Mouse (Mus musculus): Measurements from ENCODE around the gene Vav1.
"Not testable (repeated sequence)": the region's sequence is repeated elsewhere in the genome, so short reads cannot be mapped to it uniquely, and the experiment has no call there.

The Vav1 gene

DNA sequence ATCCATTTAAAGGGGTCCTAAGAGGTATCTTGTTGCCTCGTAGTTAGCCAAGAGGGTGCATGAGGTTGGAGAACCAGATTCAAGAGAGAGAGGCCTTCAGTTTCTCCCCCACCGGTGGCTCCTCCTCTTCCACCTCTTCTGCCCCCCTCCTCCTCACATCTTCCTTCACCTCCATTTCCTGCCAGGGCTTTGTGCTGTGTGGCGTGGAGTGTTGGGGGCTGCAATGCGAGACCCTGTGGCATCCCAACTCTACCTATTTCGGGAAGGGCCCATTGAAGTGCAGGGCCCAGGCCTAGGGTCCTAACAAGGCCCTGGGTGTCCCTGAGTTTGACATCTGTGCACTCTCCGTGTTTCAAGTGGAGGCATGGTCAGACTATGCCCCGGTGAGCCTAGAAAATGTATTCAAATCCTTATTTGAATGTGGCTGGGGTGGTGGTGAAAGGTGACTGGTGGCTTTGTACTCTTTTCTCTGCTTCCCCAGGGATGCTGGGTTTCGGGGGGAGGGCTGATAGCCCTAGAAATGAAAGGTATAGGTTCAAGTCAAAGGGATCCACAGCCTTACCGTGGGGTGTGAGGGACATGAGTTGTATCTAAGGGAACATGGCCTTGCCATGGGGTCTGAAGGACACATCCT, 808 bp downstream of the Vav1 start:
- DNase-seq (ENCODE audit: low spot score), result no peak

GRCm38 (mm10) chr17:57280411-57280810, 1.5 kb downstream of the Vav1 start:
- no peak for DNase-seq (ENCODE audit: low spot score)

GRCm38 (mm10) chr17:57283906-57284305, 5.0 kb downstream of the Vav1 start:
- DNase-seq (ENCODE audit: low spot score), result no peak

GRCm38 (mm10) chr17:57285077-57285476, 6.2 kb downstream of the Vav1 start:
- DNase-seq (ENCODE audit: low spot score), result no peak

GRCm38 (mm10) chr17:57286718-57287355, 7.9 kb downstream of the Vav1 start:
- no peak for DNase-seq (ENCODE audit: low spot score)

DNA sequence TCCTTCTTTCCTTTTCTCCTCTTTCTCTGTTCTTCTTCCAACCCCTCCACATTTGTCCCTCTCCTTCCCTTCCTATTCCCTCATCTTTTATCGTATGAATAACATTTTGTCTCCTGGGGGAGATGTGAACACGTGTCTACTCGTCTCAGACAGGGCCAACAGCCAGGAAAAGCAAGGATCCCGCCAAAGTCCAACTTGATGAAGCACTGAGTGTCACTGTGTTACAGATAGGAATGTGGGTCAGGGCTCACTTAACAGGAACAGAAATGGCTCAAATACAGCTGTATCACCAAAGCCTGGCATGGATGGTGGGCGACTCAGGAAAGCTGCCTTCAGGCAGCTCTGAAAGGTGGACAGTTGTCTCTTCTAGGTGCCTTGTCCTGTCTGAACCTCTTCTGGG, 10.4 kb downstream of the Vav1 start:
- no peak for DNase-seq (ENCODE audit: low spot score)

DNA sequence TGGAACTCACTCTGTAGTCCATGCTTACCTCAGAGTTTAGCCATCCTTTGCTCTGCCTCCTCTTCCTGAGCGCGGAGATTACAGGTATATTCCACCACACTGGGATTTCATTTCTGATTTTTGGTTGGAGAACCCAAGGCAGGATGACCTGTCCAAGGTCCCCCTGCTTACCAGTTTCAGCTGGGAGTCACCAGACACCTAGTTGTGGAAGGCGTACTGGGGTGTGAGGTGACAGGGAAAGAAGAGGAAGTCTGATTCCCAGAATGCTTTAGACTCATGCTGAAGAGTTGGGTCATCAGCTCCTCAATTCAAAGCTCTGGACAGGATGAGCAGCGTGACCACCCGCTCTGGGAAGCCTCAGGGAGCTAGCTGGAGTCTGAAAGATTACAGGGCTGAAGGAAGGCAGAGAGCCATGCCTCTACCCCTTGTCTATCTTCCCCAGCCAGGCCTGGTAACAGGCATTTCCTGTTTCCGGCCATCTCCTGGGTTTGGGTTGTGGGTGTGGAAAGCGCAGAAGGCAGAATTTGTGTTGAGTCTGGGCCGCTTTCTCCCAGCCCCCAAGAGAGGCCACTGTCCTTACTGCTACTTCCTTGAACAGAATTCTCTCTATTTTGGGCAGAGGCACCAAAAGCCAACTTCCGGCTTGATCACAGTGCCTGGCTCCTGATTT, 11.2 kb downstream of the Vav1 start:
- DNase-seq (ENCODE audit: low spot score), result no peak

GRCm38 (mm10) chr17:57290671-57291055, 11.8 kb downstream of the Vav1 start:
- no peak for DNase-seq (ENCODE audit: low spot score)

- DNase-seq (ENCODE audit: low spot score), result no peak
Observed at GRCm38 (mm10) chr17:57292302-57292701, 13.4 kb downstream of the Vav1 start.

DNA sequence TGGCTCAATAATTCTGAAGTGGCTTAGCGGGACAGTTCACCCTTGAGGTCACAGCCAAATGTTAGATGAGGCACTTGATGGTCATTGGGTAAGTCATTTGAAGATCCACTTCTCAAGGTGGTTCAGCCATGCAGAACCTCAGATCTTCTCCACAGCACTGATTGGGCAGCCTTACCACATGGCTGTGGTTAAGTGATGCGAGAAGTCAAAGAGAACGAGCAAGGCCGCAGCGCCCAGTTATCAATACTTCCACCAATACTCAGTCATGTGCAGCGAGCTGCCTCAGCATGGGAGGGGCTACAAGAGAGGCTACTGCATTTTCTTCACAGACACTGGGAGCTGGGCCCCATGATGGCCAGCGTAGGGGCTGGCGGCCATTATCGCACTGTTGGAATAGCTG, 14.1 kb downstream of the Vav1 start:
- DNase-seq (ENCODE audit: low spot score), result no peak

DNA sequence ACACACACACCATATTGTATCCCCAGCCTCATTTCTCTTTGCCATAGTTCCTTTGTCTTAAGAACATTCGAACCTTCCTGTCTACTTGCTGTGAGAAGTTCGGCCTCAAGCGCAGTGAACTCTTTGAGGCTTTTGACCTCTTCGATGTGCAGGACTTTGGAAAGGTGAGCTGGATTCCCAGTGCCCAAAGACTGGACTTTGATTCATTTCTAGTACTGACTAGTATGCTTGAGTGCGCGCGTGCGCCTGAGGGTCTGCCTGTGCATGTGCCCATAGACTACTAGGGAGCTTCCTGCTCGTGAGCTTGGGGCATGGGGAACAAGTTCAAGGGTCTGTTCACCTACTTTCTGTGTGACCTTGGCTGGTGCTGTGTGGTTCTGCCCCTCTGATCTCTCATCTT, 17.0 kb downstream of the Vav1 start:
- no peak for DNase-seq (ENCODE audit: low spot score)

DNA sequence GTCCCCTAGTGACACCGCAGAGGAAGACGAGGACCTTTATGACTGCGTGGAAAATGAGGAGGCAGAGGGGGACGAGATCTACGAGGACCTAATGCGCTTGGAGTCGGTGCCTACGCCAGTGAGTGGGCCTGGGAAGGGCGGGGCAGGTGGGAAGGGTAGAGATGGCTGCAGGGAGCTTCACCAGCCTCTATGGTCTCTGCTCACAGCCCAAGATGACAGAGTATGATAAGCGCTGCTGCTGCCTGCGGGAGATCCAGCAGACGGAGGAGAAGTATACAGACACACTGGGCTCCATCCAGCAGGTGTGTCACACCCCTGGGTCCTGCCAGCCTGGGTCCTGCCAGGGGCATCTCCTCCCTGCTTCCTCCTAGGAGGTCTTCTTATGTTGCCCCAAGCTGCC, 18.1 kb downstream of the Vav1 start:
- no peak for DNase-seq (ENCODE audit: low spot score)

- DNase-seq (ENCODE audit: low spot score), result no peak
Observed at GRCm38 (mm10) chr17:57305593-57305992, 26.7 kb downstream of the Vav1 start.

GRCm38 (mm10) chr17:57307074-57307473, 28.2 kb downstream of the Vav1 start:
- DNase-seq (ENCODE audit: low spot score), result no peak

DNA sequence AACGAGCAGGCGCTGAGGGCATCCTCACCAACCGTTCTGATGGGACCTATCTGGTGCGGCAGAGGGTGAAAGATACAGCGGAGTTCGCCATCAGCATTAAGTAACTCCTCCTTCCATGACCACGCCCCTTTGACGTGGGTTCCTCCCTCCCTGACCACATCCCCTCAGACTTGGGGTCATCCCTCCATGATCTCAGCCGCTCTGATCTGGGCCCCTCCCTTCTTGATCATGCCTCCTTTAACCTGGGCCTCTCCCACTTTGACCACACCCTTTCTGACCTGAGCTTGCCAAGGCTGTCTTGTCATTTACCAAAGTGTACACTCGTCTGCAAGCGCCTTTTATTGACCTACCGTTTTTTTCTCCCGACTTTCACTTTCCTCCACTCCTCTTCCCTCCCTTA, 32.9 kb downstream of the Vav1 start:
- DNase-seq (ENCODE audit: low spot score), result no peak

- DNase-seq (ENCODE audit: low spot score), result no peak
Observed at GRCm38 (mm10) chr17:57327615-57328014, 48.7 kb downstream of the Vav1 start.

GRCm38 (mm10) chr17:57328944-57329343, 50.0 kb downstream of the Vav1 start:
- DNase-seq (ENCODE audit: low spot score), result no peak

- no peak for DNase-seq (ENCODE audit: low spot score)
Observed at GRCm38 (mm10) chr17:57330993-57331392, 52.1 kb downstream of the Vav1 start.

DNA sequence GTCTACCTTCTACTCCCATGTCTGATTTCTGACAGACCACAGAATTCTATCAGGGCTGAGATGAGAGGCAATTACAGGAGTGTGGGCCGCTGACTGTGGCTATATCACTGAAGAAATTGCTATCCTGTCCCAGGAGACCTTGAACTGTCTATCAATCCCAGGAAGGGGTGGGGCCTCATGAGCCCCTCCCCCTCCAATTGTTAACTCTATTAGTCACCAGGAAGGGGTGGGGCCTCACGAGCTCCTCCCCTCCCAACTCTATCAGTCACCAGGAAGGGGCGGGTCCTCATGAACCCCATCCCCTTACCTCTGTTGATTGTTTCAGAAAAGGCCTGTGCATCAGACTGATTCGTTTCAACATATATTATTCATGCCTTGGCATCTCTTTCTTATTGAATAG, 53.3 kb downstream of the Vav1 start:
- no peak for DNase-seq (ENCODE audit: low spot score)

- peak; percentile 6 for DNase-seq (ENCODE audit: low spot score)
Observed at GRCm38 (mm10) chr17:57334001-57334760, 55.3 kb downstream of the Vav1 start.

DNA sequence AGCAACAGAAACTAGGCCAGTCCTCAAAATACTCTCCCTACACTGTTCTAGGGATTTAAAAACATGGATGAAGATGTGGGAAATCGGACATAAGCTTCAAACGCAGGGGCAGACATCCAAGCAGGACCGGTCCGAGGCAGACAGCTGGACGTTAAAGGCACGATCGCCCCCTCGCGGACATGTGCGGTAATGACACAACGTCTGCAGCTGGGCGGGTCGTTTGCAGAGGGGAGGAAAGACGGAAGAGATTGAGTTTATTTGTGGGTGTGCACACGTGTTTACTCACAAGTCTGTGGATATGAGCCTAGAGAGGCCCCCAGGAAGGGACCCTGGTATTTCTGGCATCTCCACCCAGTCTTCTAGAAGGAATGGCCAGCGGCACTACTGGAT, 55.9 kb downstream of the Vav1 start:
- peak; percentile 91 for DNase-seq (ENCODE audit: low spot score)

GRCm38 (mm10) chr17:57335194-57335593, 56.3 kb downstream of the Vav1 start:
- DNase-seq (ENCODE audit: low spot score), result not testable (repeated sequence)

Measured in retina, embryonic 14.5 days (tissue).